Mouse (Mus musculus): ENCODE results near the gene Pld1. TPM values are rescaled to one million over a fixed set of nuclear protein-coding genes. Genes with fewer than 3 reads are reported as not detected.

Gene Pld1
- total RNA-seq, 1 experiment from 2014 or later = 5.8 TPM

- peak; percentile 93 for ATAC-seq (replicated peaks; ENCODE audit: low read depth, poor library complexity, severe bottlenecking)
Measured at GRCm38 (mm10) chr3:28107446-28108004, 169.0 kb downstream of the Pld1 start.

- no peak for ATAC-seq (replicated peaks; ENCODE audit: low read depth, poor library complexity, severe bottlenecking)
Measured at GRCm38 (mm10) chr3:28111516-28111915, 173.0 kb downstream of the Pld1 start.

- no peak for ATAC-seq (replicated peaks; ENCODE audit: low read depth, poor library complexity, severe bottlenecking)
Measured at GRCm38 (mm10) chr3:28113881-28114280, 175.4 kb downstream of the Pld1 start.

GRCm38 (mm10) chr3:28141716-28142115 lies 203.2 kb downstream of the Pld1 start:
- ATAC-seq (replicated peaks; ENCODE audit: low read depth, poor library complexity, severe bottlenecking) = no peak

GRCm38 (mm10) chr3:28142121-28142520 lies 203.6 kb downstream of the Pld1 start:
- ATAC-seq (replicated peaks; ENCODE audit: low read depth, poor library complexity, severe bottlenecking) = no peak

GRCm38 (mm10) chr3:28144676-28145075 lies 206.2 kb downstream of the Pld1 start:
- ATAC-seq (replicated peaks; ENCODE audit: low read depth, poor library complexity, severe bottlenecking) = no peak

GRCm38 (mm10) chr3:28145461-28145860 lies 207.0 kb downstream of the Pld1 start:
- ATAC-seq (replicated peaks; ENCODE audit: low read depth, poor library complexity, severe bottlenecking) = no peak

GRCm38 (mm10) chr3:28149656-28150256 lies 211.3 kb downstream of the Pld1 start:
- no peak for ATAC-seq (replicated peaks; ENCODE audit: low read depth, poor library complexity, severe bottlenecking)

GRCm38 (mm10) chr3:28158006-28158405 lies 219.5 kb downstream of the Pld1 start:
- ATAC-seq (replicated peaks; ENCODE audit: low read depth, poor library complexity, severe bottlenecking) = no peak

- no peak for ATAC-seq (replicated peaks; ENCODE audit: low read depth, poor library complexity, severe bottlenecking)
Measured at GRCm38 (mm10) chr3:28158916-28159315, 220.4 kb downstream of the Pld1 start.

GRCm38 (mm10) chr3:28162346-28162745 lies 223.9 kb downstream of the Pld1 start:
- ATAC-seq (replicated peaks; ENCODE audit: low read depth, poor library complexity, severe bottlenecking) = no peak

GRCm38 (mm10) chr3:28164678-28165077 lies 226.2 kb downstream of the Pld1 start:
- peak; percentile 90 for ATAC-seq (replicated peaks; ENCODE audit: low read depth, poor library complexity, severe bottlenecking)

GRCm38 (mm10) chr3:28165598-28165997 lies 227.1 kb downstream of the Pld1 start:
- peak; percentile 86 for ATAC-seq (replicated peaks; ENCODE audit: low read depth, poor library complexity, severe bottlenecking)

- no peak for ATAC-seq (replicated peaks; ENCODE audit: low read depth, poor library complexity, severe bottlenecking)
Measured at GRCm38 (mm10) chr3:28167796-28168505, 229.5 kb downstream of the Pld1 start.

- peak; percentile 96 for ATAC-seq (replicated peaks; ENCODE audit: low read depth, poor library complexity, severe bottlenecking)
Measured at GRCm38 (mm10) chr3:28170911-28171618, 232.6 kb downstream of the Pld1 start.

- no peak for ATAC-seq (replicated peaks; ENCODE audit: low read depth, poor library complexity, severe bottlenecking)
Measured at GRCm38 (mm10) chr3:28175997-28176967, 237.8 kb downstream of the Pld1 start.

- ATAC-seq (replicated peaks; ENCODE audit: low read depth, poor library complexity, severe bottlenecking) = no peak
Measured at GRCm38 (mm10) chr3:28178333-28178732, 239.8 kb downstream of the Pld1 start.
